Mouse (Mus musculus): ENCODE results near the gene Il22ra2. TPM values are rescaled to one million over a fixed set of nuclear protein-coding genes. Genes with fewer than 3 reads are reported as not detected.
A peak's percentile ranks its signal among the peaks of the same experiment; 100 is the strongest.

Gene Il22ra2
- polyA plus RNA-seq, 1 experiment from 2014 or later, result not detected

DNA sequence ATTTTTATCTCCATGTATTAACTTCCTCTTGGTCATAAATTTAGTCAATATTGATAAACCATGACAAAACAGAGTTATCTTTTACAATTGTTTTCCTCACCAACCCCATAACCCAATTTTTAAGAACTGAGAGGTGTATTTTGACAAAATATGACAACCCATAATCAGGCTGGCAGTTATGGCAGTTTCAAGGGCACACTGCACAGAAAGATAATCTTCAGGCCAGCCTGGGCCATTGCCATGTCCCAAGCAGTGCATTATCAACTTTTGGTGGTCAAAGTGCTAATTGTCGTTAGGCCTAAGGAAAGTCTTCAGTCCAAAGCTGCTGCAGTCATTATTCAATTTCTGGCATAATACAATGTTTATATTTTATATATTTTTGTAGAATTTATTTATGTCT, 37.0 kb upstream of the Il22ra2 start:
- H3K9me3 ChIP-seq (ENCODE audit: control insufficient read depth, low read length), result no peaks in the 10 kb centered on the region
- ATAC-seq (ENCODE audit: low FRiP score, low TSS enrichment) (no peak), DNase-seq (no peak)
- H3K4me2 ChIP-seq (ENCODE audit: low read length), result no peak overlapping the region
- H3K36me3 ChIP-seq (ENCODE audit: control insufficient read depth, insufficient read depth, low read length), result no peaks in the 10 kb centered on the region
- H3K4me3 ChIP-seq (replicated peaks; ENCODE audit: low read depth, low read length), result no peak overlapping the region
- WGBS, result 93% methylated on average over 1 of the region's 1 CpGs
- no peaks in the 10 kb centered on the region for H3K27me3 ChIP-seq (ENCODE audit: control insufficient read depth, insufficient read depth, low read length)
- H3K4me1 ChIP-seq (ENCODE audit: control insufficient read depth, insufficient read depth, low read length), result no peaks in the 10 kb centered on the region
- no peak overlapping the region for H3K9ac ChIP-seq (replicated peaks; ENCODE audit: low read length)
- no peak overlapping the region for H3K27ac ChIP-seq (replicated peaks; ENCODE audit: low read depth, low read length)

DNA sequence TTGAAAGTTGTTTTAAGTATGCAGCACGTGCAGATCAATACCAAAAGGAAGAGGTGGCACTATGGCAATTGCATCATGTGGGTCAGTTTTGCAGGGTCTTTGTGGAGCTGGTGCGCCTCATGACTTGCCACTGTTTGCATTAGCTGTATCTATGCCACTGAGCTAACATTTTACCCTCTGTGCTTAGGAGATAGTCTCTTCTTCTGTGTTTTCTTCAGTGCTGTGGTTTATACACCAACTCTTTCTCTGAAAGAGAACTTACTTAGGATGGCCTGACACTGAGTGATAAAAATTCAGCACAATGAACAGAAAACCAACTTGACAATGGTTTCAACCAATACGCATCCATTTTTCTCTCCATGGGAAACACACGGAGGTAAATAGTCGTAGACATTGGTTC, 35.9 kb upstream of the Il22ra2 start:
- Histone ChIP-seq H3K9me3 (ENCODE audit: control insufficient read depth, low read length) (no peaks in the 10 kb centered on the region), H3K36me3 (ENCODE audit: control insufficient read depth, insufficient read depth, low read length) (no peaks in the 10 kb centered on the region), H3K9ac (replicated peaks; ENCODE audit: low read length) (no peak overlapping the region), H3K27ac (replicated peaks; ENCODE audit: low read depth, low read length) (no peak overlapping the region), H3K4me2 (ENCODE audit: low read length) (no peak overlapping the region), H3K4me1 (ENCODE audit: control insufficient read depth, insufficient read depth, low read length) (no peaks in the 10 kb centered on the region), H3K27me3 (ENCODE audit: control insufficient read depth, insufficient read depth, low read length) (no peaks in the 10 kb centered on the region), H3K4me3 (replicated peaks; ENCODE audit: low read depth, low read length) (no peak overlapping the region)
- WGBS, result 93% methylated on average over 5 of the region's 5 CpGs
- DNase-seq (no peak), ATAC-seq (ENCODE audit: low FRiP score, low TSS enrichment) (no peak)

DNA sequence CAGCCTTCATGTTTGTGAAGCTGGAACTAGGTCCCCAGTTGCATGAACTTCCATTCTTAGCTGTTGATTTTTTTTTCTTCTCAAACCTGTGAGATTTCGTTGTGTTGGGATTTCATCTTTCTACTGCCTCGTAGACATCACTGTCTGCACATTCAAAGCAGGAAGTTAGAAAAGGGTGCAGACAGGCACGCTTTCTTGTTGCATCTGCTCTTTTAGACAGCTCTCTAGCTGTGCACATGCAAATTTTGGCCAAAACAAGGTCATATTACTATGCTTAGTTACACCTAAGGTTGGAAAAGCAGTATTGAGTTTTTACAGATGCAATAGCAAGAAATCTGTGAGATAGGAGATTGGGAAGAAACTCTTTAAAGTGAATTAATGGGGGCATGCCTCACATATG, 34.5 kb upstream of the Il22ra2 start:
- Histone ChIP-seq H3K36me3 (ENCODE audit: control insufficient read depth, insufficient read depth, low read length) (no peaks in the 10 kb centered on the region), H3K4me1 (ENCODE audit: control insufficient read depth, insufficient read depth, low read length) (no peaks in the 10 kb centered on the region), H3K4me3 (replicated peaks; ENCODE audit: low read depth, low read length) (no peak overlapping the region), H3K9me3 (ENCODE audit: control insufficient read depth, low read length) (no peaks in the 10 kb centered on the region), H3K27me3 (ENCODE audit: control insufficient read depth, insufficient read depth, low read length) (no peaks in the 10 kb centered on the region), H3K9ac (replicated peaks; ENCODE audit: low read length) (no peak overlapping the region), H3K27ac (replicated peaks; ENCODE audit: low read depth, low read length) (no peak overlapping the region), H3K4me2 (ENCODE audit: low read length) (no peak overlapping the region)
- 88% methylated on average over 3 of the region's 3 CpGs for WGBS
- DNase-seq (no peak), ATAC-seq (ENCODE audit: low FRiP score, low TSS enrichment) (no peak)

DNA sequence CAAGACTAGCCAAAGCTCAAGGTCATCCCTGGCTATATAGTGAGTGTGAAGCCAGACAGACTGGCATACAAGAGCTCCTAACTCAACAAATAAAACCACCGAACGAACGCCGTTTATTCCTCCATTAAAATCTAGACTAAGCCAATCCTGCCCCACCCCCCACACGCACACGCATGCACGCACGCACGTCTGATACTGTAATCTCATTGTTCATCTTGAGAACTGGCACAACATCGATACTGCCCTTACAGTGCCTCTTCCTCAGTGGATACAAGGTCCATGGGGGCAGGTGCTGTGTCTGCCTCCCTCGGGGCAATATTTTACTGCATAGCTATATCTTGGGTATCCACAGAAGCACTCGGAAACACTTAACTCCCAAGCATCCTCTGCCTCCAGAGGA, 32.2 kb upstream of the Il22ra2 start:
- no peak overlapping the region for H3K4me2 ChIP-seq (ENCODE audit: low read length)
- WGBS, result 92% methylated on average over 12 of the region's 12 CpGs
- ATAC-seq (ENCODE audit: low FRiP score, low TSS enrichment) (no peak), DNase-seq (no peak)
- no peaks in the 10 kb centered on the region for H3K9me3 ChIP-seq (ENCODE audit: control insufficient read depth, low read length)
- H3K9ac ChIP-seq (replicated peaks; ENCODE audit: low read length), result no peak overlapping the region
- H3K36me3 ChIP-seq (ENCODE audit: control insufficient read depth, insufficient read depth, low read length), result no peaks in the 10 kb centered on the region
- peaks cover 5% of the 10 kb centered on the region for H3K4me1 ChIP-seq (ENCODE audit: control insufficient read depth, insufficient read depth, low read length)
- H3K4me3 ChIP-seq (replicated peaks; ENCODE audit: low read depth, low read length), result no peak overlapping the region
- no peak overlapping the region for H3K27ac ChIP-seq (replicated peaks; ENCODE audit: low read depth, low read length)
- no peaks in the 10 kb centered on the region for H3K27me3 ChIP-seq (ENCODE audit: control insufficient read depth, insufficient read depth, low read length)

DNA sequence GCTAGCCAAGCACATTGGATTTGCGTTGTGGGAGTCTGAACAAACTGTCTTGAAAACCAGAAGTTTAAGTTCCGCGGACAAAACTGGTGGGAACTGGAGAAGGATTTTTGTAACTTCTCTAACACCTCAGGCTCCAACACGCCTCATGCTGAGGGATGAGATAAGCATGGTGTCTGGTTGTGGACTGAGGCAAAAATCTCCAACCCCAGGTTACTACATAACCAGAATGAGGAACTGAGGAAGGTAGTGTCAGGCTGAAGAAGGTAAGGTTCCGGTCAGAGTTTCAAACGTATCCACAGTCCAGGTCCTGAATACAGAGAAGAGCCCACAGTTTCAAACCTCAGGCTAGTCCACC, 30.5 kb upstream of the Il22ra2 start:
- H3K36me3 ChIP-seq (ENCODE audit: control insufficient read depth, insufficient read depth, low read length), result no peaks in the 10 kb centered on the region
- peak overlapping the region; percentile 80 for H3K4me2 ChIP-seq (ENCODE audit: low read length)
- WGBS, result 35% methylated on average over 6 of the region's 6 CpGs
- H3K4me1 ChIP-seq (ENCODE audit: control insufficient read depth, insufficient read depth, low read length), result peaks cover 5% of the 10 kb centered on the region
- peak overlapping the region; percentile 60 for H3K4me3 ChIP-seq (replicated peaks; ENCODE audit: low read depth, low read length)
- no peaks in the 10 kb centered on the region for H3K27me3 ChIP-seq (ENCODE audit: control insufficient read depth, insufficient read depth, low read length)
- ATAC-seq (ENCODE audit: low FRiP score, low TSS enrichment) (no peak), DNase-seq (no peak)
- H3K27ac ChIP-seq (replicated peaks; ENCODE audit: low read depth, low read length), result no peak overlapping the region
- H3K9me3 ChIP-seq (ENCODE audit: control insufficient read depth, low read length), result no peaks in the 10 kb centered on the region
- H3K9ac ChIP-seq (replicated peaks; ENCODE audit: low read length), result no peak overlapping the region

DNA sequence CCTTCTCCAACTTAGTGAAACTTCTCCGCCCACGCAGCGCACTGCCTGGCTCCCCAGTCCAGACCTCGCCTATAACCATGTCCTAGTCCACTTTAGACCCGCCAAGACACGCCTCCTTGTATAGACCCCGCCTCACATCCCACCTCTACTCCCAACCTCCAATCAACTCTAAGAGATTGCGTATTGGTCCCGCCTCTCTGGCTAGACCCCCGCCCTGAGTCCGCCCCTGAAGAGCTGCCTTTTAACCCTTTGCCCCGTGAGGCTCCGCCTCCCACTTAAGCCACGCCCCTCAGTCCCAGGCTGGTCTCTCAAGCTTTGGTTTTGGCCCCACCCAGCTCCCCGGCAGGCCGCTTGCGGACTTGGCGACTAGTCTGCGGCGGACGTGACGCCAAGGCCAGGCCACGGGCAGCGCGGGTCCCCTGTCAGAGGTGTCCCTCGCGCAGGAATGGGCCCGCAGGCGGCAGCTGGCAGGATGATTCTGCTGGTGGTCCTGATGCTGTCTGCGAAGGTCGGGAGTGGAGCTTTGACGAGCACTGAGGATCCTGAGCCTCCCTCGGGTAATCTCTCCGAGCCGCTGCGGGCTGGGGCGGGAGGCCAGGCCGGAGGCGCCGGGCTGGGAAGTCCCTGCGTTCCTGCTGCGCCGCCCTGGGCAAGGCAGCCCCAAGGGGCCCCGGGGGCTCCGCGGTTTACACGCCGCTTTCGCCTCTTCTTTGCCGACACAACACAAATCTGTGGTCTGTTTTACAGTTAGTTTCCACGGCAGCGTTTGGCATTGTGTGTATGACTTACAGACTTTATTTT, 30.0 kb upstream of the Il22ra2 start, which contains the start of gene Ifngr1:
Gene Ifngr1 (plus strand): TSS at position 309 of the 801 bp plus-strand sequence.
- no peaks in the 10 kb centered on the region for H3K36me3 ChIP-seq (ENCODE audit: control insufficient read depth, insufficient read depth, low read length)
- H3K9me3 ChIP-seq (ENCODE audit: control insufficient read depth, low read length), result no peaks in the 10 kb centered on the region
- under 1% methylated on average over 52 of the region's 52 CpGs for WGBS
- H3K27me3 ChIP-seq (ENCODE audit: control insufficient read depth, insufficient read depth, low read length), result no peaks in the 10 kb centered on the region
- ATAC-seq (ENCODE audit: low FRiP score, low TSS enrichment) (peak; percentile 99), DNase-seq (peak; percentile 94)
- H3K9ac ChIP-seq (replicated peaks; ENCODE audit: low read length), result peak within 1 kb of the TSS; percentile 69
- peak within 1 kb of the TSS; percentile 53; the same call in 1 of the 2 replicates for H3K27ac ChIP-seq (replicated peaks; ENCODE audit: low read depth, low read length)
- H3K4me2 ChIP-seq (ENCODE audit: low read length), result peak within 1 kb of the TSS; percentile 80
- H3K4me1 ChIP-seq (ENCODE audit: control insufficient read depth, insufficient read depth, low read length), result peaks cover 5% of the 10 kb centered on the region
- H3K4me3 ChIP-seq (replicated peaks; ENCODE audit: low read depth, low read length), result peak within 1 kb of the TSS; percentile 60

DNA sequence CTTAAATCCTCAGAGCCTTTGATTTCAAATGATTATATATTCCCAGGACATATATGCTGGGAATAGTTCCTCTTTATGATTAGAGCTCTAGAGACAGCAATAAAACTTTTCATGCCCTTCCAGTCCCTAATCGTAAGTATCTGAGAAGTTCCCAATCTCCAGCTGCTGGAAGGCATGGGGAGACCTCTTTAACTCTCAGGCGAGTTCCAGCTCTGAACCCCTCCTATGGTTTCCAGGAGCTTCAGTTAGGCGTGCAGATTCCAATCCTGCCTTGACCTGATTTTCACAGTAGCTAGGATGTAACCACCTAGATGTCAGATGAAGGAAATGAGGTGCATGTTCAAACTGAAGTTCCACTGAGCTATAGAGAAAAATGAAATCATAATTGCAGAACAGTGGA, 29.2 kb upstream of the Il22ra2 start:
- ATAC-seq (ENCODE audit: low FRiP score, low TSS enrichment) (no peak), DNase-seq (no peak)
- Histone ChIP-seq H3K4me2 (ENCODE audit: low read length) (peak overlapping the region; percentile 80), H3K27me3 (ENCODE audit: control insufficient read depth, insufficient read depth, low read length) (no peaks in the 10 kb centered on the region), H3K9me3 (ENCODE audit: control insufficient read depth, low read length) (no peaks in the 10 kb centered on the region), H3K4me1 (ENCODE audit: control insufficient read depth, insufficient read depth, low read length) (peaks cover 5% of the 10 kb centered on the region), H3K9ac (replicated peaks; ENCODE audit: low read length) (peak overlapping the region; percentile 69), H3K27ac (replicated peaks; ENCODE audit: low read depth, low read length) (no peak overlapping the region), H3K36me3 (ENCODE audit: control insufficient read depth, insufficient read depth, low read length) (no peaks in the 10 kb centered on the region), H3K4me3 (replicated peaks; ENCODE audit: low read depth, low read length) (peak overlapping the region; percentile 60)
- WGBS, result 4% methylated on average over 3 of the region's 3 CpGs

DNA sequence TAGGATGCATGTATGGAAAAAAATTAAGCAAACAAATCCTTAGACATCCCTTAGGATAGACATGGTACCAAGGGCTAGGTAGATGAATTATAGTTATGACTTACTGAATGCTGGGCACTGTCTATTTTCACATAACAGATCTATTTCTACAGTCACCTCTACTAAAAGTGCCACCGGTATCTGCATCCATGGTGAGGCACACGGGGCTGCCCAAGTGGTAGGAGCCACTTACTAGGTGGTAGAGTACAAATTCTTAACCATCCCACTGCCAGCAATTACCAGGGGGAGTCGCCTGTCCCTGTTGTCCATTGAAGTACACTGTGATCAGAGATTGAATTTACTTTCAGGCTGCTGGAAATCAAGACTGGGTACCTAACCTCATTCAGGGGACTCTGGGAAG, 28.5 kb upstream of the Il22ra2 start:
- Histone ChIP-seq H3K9ac (replicated peaks; ENCODE audit: low read length) (no peak overlapping the region), H3K4me2 (ENCODE audit: low read length) (no peak overlapping the region), H3K9me3 (ENCODE audit: control insufficient read depth, low read length) (no peaks in the 10 kb centered on the region), H3K27me3 (ENCODE audit: control insufficient read depth, insufficient read depth, low read length) (no peaks in the 10 kb centered on the region), H3K36me3 (ENCODE audit: control insufficient read depth, insufficient read depth, low read length) (no peaks in the 10 kb centered on the region), H3K4me1 (ENCODE audit: control insufficient read depth, insufficient read depth, low read length) (peaks cover 5% of the 10 kb centered on the region), H3K27ac (replicated peaks; ENCODE audit: low read depth, low read length) (no peak overlapping the region), H3K4me3 (replicated peaks; ENCODE audit: low read depth, low read length) (no peak overlapping the region)
- WGBS, result 89% methylated on average over 3 of the region's 3 CpGs
- no peak for DNase-seq
- no peak for ATAC-seq (ENCODE audit: low FRiP score, low TSS enrichment)

DNA sequence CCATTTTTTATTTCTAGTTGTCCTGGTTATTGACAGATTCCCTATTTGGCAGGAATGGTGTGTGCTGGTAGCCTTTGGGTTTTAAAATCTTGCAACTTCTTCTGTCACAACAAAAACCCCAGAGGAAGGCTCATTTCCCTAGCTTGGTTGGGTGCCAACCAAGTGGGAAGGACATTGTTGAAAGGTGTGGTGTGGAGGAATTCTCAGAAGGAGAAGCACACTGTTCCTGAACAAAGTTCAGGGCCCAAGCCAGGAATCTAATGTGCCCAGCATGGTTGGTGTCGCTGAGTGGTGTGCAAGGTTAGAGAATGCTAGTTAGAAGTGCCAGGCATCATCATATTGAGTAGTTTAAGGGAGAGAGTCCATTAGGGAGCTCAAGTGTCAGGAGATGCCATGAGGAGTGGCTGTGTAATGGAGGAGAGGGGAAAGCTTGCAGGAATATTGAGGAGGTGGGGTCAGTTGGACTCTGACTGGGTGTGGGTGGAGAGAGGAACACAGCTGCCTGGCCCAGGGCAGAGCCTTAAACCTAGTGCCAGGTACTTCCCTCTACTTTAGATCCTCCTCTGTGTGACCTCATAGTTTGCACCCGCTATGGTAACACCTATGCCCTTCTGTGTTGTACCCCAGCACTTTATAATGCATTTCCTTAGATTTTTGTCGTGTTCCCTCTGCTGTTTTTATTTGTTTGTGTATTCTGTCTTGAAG, 27.4 kb upstream of the Il22ra2 start:
- Histone ChIP-seq H3K9ac (replicated peaks; ENCODE audit: low read length) (no peak overlapping the region), H3K27ac (replicated peaks; ENCODE audit: low read depth, low read length) (no peak overlapping the region), H3K27me3 (ENCODE audit: control insufficient read depth, insufficient read depth, low read length) (no peaks in the 10 kb centered on the region), H3K4me1 (ENCODE audit: control insufficient read depth, insufficient read depth, low read length) (peaks cover 8% of the 10 kb centered on the region), H3K36me3 (ENCODE audit: control insufficient read depth, insufficient read depth, low read length) (no peaks in the 10 kb centered on the region), H3K4me2 (ENCODE audit: low read length) (no peak overlapping the region), H3K4me3 (replicated peaks; ENCODE audit: low read depth, low read length) (no peak overlapping the region), H3K9me3 (ENCODE audit: control insufficient read depth, low read length) (no peaks in the 10 kb centered on the region)
- WGBS, result 87% methylated on average over 3 of the region's 3 CpGs
- DNase-seq (no peak), ATAC-seq (ENCODE audit: low FRiP score, low TSS enrichment) (no peak)

Measured in midbrain, embryonic 14.5 days (tissue).